Mouse (Mus musculus): ENCODE data around the gene Hmgcr. TPM values are rescaled to one million over a fixed set of nuclear protein-coding genes. Genes with fewer than 3 reads are reported as not detected.

The Hmgcr gene
- polyA plus RNA-seq, 1 experiment: 12.4 TPM

DNA sequence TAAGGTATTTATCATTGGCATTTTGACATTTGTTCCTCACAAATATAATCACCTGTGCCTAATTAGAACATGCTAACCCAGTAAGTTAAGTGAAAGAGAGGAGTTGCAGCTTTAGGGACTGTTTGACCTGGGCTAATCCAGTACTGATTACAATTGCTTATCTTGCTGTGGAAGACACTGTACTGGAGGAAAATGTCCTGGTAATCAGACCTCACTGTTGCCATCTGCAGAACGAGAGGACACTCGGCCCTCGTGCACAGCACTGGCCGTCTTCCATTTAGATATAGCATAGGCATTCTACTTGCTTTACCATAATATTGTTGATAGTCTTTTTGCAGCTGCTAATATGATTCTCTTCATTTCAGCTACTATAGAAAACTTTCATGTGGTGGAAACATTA is 40.3 kb downstream of the Hmgcr start:
- H3K9me3 ChIP-seq: no peaks in the 10 kb centered on the region
- no peaks in the 10 kb centered on the region for H3K4me1 ChIP-seq
- no peaks in the 10 kb centered on the region for H3K27me3 ChIP-seq (replicated peaks)
- H3K4me3 ChIP-seq (replicated peaks): no peak overlapping the region
- TF ChIP-seq GATA1 (IDR thresholded peaks at IDR 0.05; ENCODE audit: borderline replicate concordance, low read length): no peak
- peaks cover 73% of the 10 kb centered on the region for H3K36me3 ChIP-seq (replicated peaks; ENCODE audit: low read length)

DNA sequence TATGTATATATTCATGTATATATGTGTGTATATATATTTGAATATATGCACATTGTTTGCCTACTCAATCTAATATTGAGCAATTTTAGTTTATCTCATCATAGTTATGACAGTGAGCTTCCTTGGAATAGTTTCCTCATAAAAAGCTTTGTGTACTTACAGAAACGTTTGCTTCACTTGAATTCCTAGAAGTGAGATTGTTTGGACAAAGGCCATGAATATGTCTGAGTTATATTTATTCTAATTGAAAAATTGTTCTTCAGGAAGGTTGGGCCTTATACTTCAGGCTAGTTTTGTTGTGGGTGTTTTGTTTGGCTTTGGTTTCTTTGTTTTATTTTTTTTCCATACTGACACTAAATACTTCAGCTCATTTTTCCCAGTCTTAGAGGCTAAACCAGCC is 49.8 kb downstream of the Hmgcr start:
- TF ChIP-seq FLI1 (IDR thresholded peaks at IDR 0.05; ENCODE audit: low read length) (no peak), GATA1 (IDR thresholded peaks at IDR 0.05; ENCODE audit: borderline replicate concordance, low read length) (no peak)
- peaks cover 69% of the 10 kb centered on the region for H3K36me3 ChIP-seq (replicated peaks; ENCODE audit: low read length)

DNA sequence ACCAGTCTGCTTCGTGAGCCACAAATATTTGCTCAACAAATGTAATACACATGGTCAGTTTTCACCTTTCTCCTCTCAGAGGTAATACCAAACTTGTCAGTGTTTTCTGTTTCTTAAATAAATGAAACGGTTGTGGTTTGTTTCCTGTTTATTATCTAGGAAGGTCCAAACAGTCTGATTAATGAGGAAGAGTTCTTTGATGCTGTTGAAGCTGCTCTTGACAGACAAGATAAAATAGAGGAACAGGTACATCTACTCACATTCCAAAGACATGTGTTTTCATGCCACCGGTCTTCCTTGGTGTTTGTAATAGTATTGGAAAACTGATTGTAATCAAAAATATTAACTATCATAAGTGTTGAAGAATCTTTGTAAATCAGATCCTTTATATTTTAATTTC is 56.1 kb downstream of the Hmgcr start:
- TF ChIP-seq GATA1 (IDR thresholded peaks at IDR 0.05; ENCODE audit: borderline replicate concordance, low read length) (no peak), FLI1 (IDR thresholded peaks at IDR 0.05; ENCODE audit: low read length) (no peak)
- no peaks in the 10 kb centered on the region for H3K9me3 ChIP-seq
- no peak overlapping the region for H3K4me3 ChIP-seq (replicated peaks)
- 0 out of 2 replicates have a peak, but pooled peaks cover under 1% of the 10 kb centered on the region for H3K4me1 ChIP-seq
- no peaks in the 10 kb centered on the region for H3K27me3 ChIP-seq (replicated peaks)
- peaks cover 83% of the 10 kb centered on the region for H3K36me3 ChIP-seq (replicated peaks; ENCODE audit: low read length)

More for the DNA sequence above, 49.8 kb downstream of the Hmgcr start:
- Histone ChIP-seq H3K4me3 (replicated peaks) (no peak overlapping the region), H3K27me3 (replicated peaks) (no peaks in the 10 kb centered on the region), H3K9me3 (no peaks in the 10 kb centered on the region), H3K4me1 (peaks cover 13% of the 10 kb centered on the region)

DNA sequence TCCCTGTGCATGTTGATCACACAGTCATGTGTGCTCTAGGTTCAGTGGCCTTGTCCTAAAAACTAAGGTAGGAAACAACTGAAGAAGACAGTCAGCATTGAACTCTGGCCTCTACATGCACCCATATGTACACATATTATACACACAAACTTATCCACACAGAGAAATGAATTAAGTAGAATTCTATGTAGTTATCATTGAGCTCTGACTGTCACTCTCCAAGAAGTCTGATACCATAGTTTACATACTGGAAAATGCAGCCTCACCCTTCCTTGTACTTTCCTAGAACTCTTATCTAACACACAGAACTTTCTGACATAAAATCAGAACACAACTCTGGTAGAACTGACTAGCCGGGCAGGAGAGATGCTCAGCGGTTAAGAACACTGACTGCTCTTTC is 66.5 kb downstream of the Hmgcr start:
- H3K4me1 ChIP-seq: no peaks in the 10 kb centered on the region; the same call in 1 of the 2 replicates
- H3K27me3 ChIP-seq (replicated peaks): no peaks in the 10 kb centered on the region
- H3K9me3 ChIP-seq: no peaks in the 10 kb centered on the region
- H3K36me3 ChIP-seq (replicated peaks; ENCODE audit: low read length): peaks cover 68% of the 10 kb centered on the region
- no peak overlapping the region for H3K4me3 ChIP-seq (replicated peaks)
- TF ChIP-seq FLI1 (IDR thresholded peaks at IDR 0.05; ENCODE audit: low read length) (no peak), GATA1 (IDR thresholded peaks at IDR 0.05; ENCODE audit: borderline replicate concordance, low read length) (no peak)

DNA sequence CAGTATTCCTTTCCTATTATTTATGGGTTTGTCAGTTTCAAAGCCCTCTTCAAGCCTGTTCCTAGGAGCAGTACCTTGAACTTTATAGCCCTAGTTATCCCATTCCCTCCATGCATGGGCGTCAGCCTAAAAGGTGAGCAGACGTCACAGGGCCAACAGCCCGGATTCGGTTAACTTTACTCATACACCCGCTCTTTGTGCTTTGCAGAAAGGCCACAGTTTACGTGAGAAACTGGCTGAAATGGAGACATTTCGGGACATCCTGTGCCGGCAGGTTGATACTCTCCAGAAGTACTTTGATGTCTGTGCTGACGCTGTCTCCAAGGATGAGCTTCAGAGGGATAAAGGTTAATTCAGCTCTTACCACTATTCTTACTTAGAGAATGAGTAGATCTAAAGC is 71.6 kb downstream of the Hmgcr start:
- Histone ChIP-seq H3K4me3 (replicated peaks) (no peak overlapping the region), H3K27me3 (replicated peaks) (no peaks in the 10 kb centered on the region), H3K36me3 (replicated peaks; ENCODE audit: low read length) (peaks cover 61% of the 10 kb centered on the region), H3K9me3 (no peaks in the 10 kb centered on the region), H3K4me1 (peaks cover 4% of the 10 kb centered on the region)
- no peak for TF ChIP-seq GATA1 (IDR thresholded peaks at IDR 0.05; ENCODE audit: borderline replicate concordance, low read length)
- TF ChIP-seq FLI1 (IDR thresholded peaks at IDR 0.05; ENCODE audit: low read length): no peak

Other genes starting within 250 kb of the Hmgcr start
- not detected in 2 replicates for gene Ankdd1b, start 199.7 kb downstream of the Hmgcr start, polyA plus RNA-seq (2012; ENCODE audit: insufficient read depth, low replicate concordance)
- not detected in 2 replicates for gene Gm17622, start 180.2 kb downstream of the Hmgcr start, polyA plus RNA-seq (2012; ENCODE audit: insufficient read depth, low replicate concordance)
- 0.57 TPM in 1 of 2 replicates, not detected in the other for gene Polk, start 128.4 kb downstream of the Hmgcr start, polyA plus RNA-seq (2012; ENCODE audit: insufficient read depth, low replicate concordance)
- gene Col4a3bp, start 128.3 kb downstream of the Hmgcr start, polyA plus RNA-seq (2012; ENCODE audit: insufficient read depth, low replicate concordance): 2.6 and 11.2 TPM in 2 replicates
- gene Ankrd31, start 77.3 kb upstream of the Hmgcr start, polyA plus RNA-seq (2012; ENCODE audit: insufficient read depth, low replicate concordance): not detected in 2 replicates

Data from megakaryocyte, embryonic 14.5 days (primary cell).